ENCODE assay signal across 14 mouse cellular contexts in genomic region chr19:41109496-41109895, GRCm38 (mm10). TPM values are rescaled to one million over a fixed set of nuclear protein-coding genes. Genes with fewer than 3 reads are reported as not detected.
DNase-seq lines count a peak whose midpoint lies in the region; ATAC-seq and TF ChIP-seq lines count a peak whose summit lies in the region.
"Had no signal": no experiment of that assay in that cellular context is flagged by ENCODE, and none has a peak within 500 bp of the region (broad histone marks: within the 10 kb centered on the region; RNA-seq: fewer than 3 reads in every experiment).

No protein-coding gene starts in this region.

- no peak overlapping the region for H3K4me3 ChIP-seq in neural tube, embryonic 13.5 days
- no peak overlapping the region for H3K4me3 ChIP-seq in forebrain, embryonic 16.5 days (replicated peaks; ENCODE audit: low read length)
- H3K4me3 ChIP-seq in midbrain, postnatal 0 days (ENCODE audit: low read depth, low read length) = no peak overlapping the region

- peak overlapping the region; percentile 54; the same call in 1 of the 2 replicates for H3K27ac ChIP-seq in neural tube, embryonic 13.5 days (replicated peaks)
- H3K27ac ChIP-seq in forebrain, embryonic 16.5 days (ENCODE audit: low read length) = no peak overlapping the region
- H3K27ac ChIP-seq in midbrain, postnatal 0 days (ENCODE audit: low read depth, low read length) = no peak overlapping the region

- ATAC-seq in neural tube, embryonic 13.5 days (ENCODE audit: low read depth) = peak; percentile 46
- peak; percentile 80 for ATAC-seq in forebrain, embryonic 16.5 days
- 0 out of 2 replicates have a peak, but pooled peaks have one; percentile 39 for ATAC-seq in midbrain, postnatal 0 days (ENCODE audit: low FRiP score)
- ATAC-seq: liver, postnatal 0 days had no signal

- no peak for TF ChIP-seq CTCF in midbrain, postnatal 0 days (IDR thresholded peaks at IDR 0.05)

- no peak overlapping the region for H3K9ac ChIP-seq in neural tube, embryonic 13.5 days
- H3K9ac ChIP-seq in forebrain, embryonic 16.5 days (replicated peaks; ENCODE audit: low read depth, low read length) = no peak overlapping the region
- H3K9ac ChIP-seq in midbrain, postnatal 0 days (replicated peaks; ENCODE audit: low read length, poor library complexity, severe bottlenecking) = no peak overlapping the region
- H3K9ac ChIP-seq: liver, postnatal 0 days had no signal

- H3K4me2 ChIP-seq in neural tube, embryonic 13.5 days = no peak overlapping the region
- H3K4me2 ChIP-seq in forebrain, embryonic 16.5 days (ENCODE audit: low read length) = peak overlapping the region; percentile 25; the same call in 1 of the 2 replicates
- no peak overlapping the region for H3K4me2 ChIP-seq in midbrain, postnatal 0 days (ENCODE audit: low read depth, low read length, poor library complexity, severe bottlenecking)

- peak; percentile 51 for DNase-seq in adrenal gland, postnatal 14 days
- DNase-seq in adrenal gland, adult 8-10 months = no peak
- DNase-seq in neural tube, embryonic 10.5 days (ENCODE audit: extremely low spot score, low spot score) = no peak
- peak; percentile 77 for DNase-seq in midbrain, postnatal 0 days (ENCODE audit: low spot score)
- no peak for DNase-seq in urinary bladder, adult 2 months (ENCODE audit: low spot score)
- no peak for DNase-seq in spleen, postnatal 10 days (ENCODE audit: low spot score in 2 of 2)
- DNase-seq: heart, postnatal 10 days; liver, postnatal 0 days had no signal

- peaks cover 63% of the 10 kb centered on the region for H3K4me1 ChIP-seq in neural tube, embryonic 13.5 days (replicated peaks)
- H3K4me1 ChIP-seq in forebrain, embryonic 16.5 days (replicated peaks; ENCODE audit: control insufficient read depth, insufficient read depth, low read length) = peaks cover 26% of the 10 kb centered on the region
- peaks cover 4% of the 10 kb centered on the region; the same call in 1 of the 2 replicates for H3K4me1 ChIP-seq in midbrain, postnatal 0 days (ENCODE audit: insufficient read depth, low read length)

- 40% methylated on average over 8 of the region's 8 CpGs for WGBS in neural tube, embryonic 13.5 days
- whole genome bisulfite sequencing in forebrain, embryonic 16.5 days = 7% methylated on average over 8 of the region's 8 CpGs
- 19% methylated on average over 8 of the region's 8 CpGs for WGBS in midbrain, postnatal 0 days

- no peaks in the 10 kb centered on the region for H3K36me3 ChIP-seq in neural tube, embryonic 13.5 days
- no peaks in the 10 kb centered on the region for H3K36me3 ChIP-seq in forebrain, embryonic 16.5 days (ENCODE audit: control insufficient read depth, insufficient read depth)
- no peaks in the 10 kb centered on the region for H3K36me3 ChIP-seq in midbrain, postnatal 0 days (ENCODE audit: insufficient read depth, low read length)

- H3K9me3 ChIP-seq in neural tube, embryonic 13.5 days = no peaks in the 10 kb centered on the region
- H3K9me3 ChIP-seq in forebrain, embryonic 16.5 days (ENCODE audit: control insufficient read depth, low read length) = no peaks in the 10 kb centered on the region
- H3K9me3 ChIP-seq in midbrain, postnatal 0 days (ENCODE audit: low read length) = no peaks in the 10 kb centered on the region

- H3K27me3 ChIP-seq in neural tube, embryonic 13.5 days = no peaks in the 10 kb centered on the region; the same call in 1 of the 2 replicates
- H3K27me3 ChIP-seq in forebrain, embryonic 16.5 days (replicated peaks; ENCODE audit: control insufficient read depth, insufficient read depth, low read length) = no peaks in the 10 kb centered on the region
- H3K27me3 ChIP-seq in midbrain, postnatal 0 days (ENCODE audit: insufficient read depth, low read length) = peaks cover 21% of the 10 kb centered on the region

RNA-seq across cellular contexts. Expression of gene Opalin, which starts 32.6 kb away (rescaled TPM):
- total RNA-seq in adrenal gland, postnatal 14 days (2021) = not detected in 2 replicates
- total RNA-seq in adrenal gland, adult 8-10 months (2022) = not detected
- polyA plus RNA-seq in neural tube, embryonic 13.5 days (2015; fragmentation: Nextera tagmentation; extraction: Ambion mirVana) = not detected in 2 replicates
- not detected in 2 replicates for polyA plus RNA-seq in forebrain, embryonic 16.5 days (2015; fragmentation: Nextera tagmentation; extraction: Ambion mirVana)
- total RNA-seq in midbrain, postnatal 0 days (2014; rRNA removed) = not detected in 2 replicates
- polyA plus RNA-seq in midbrain, postnatal 0 days (2015; fragmentation: Nextera tagmentation; extraction: Ambion mirVana) = not detected in 2 replicates
- polyA plus RNA-seq in urinary bladder, adult 2 months (2012; rRNA removed) = not detected in 2 replicates
- total RNA-seq: gastrocnemius, adult 18-20 months; heart, postnatal 10 days had no signal
- polyA plus RNA-seq: embryonic facial prominence, embryonic 11.5 days; kidney, embryonic 14.5 days; liver, postnatal 0 days; neural tube, embryonic 11.5 days had no signal

Comparison
In these comparisons a context has a peak if more than half of its experiments do, and no peak if none do; other contexts are left out.
1. DNase-seq: peak in adrenal gland, postnatal 14 days (single experiment) and midbrain, postnatal 0 days (single experiment); none in adrenal gland, adult 8-10 months (single experiment), neural tube, embryonic 10.5 days (single experiment), urinary bladder, adult 2 months (single experiment) and spleen, postnatal 10 days (0 of 2).
2. Peak in every context shown above with its lines, with median percentiles within 50 percentile points of each other: ATAC-seq.